Mouse (Mus musculus) forebrain, embryonic 10.5 days (tissue): Measurements from ENCODE around the gene Trim14. TPM values are rescaled to one million over a fixed set of nuclear protein-coding genes. Genes with fewer than 3 reads are reported as not detected.
"Not testable (repeated sequence)": the region's sequence is repeated elsewhere in the genome, so short reads cannot be mapped to it uniquely, and the experiment has no call there.

Experiments used
- DNase-seq: peaks from one replicate; pipeline ENCODE4 v3.0.0-alpha.2; 2017; ENCODE audit warnings: low spot score; ENCODE audit errors: extremely low spot score
- H3K27ac ChIP-seq: fragments of 300-500 bp; sonication (generic); 2 replicates; pipeline ENCODE4 v1.5.1; 2016; ENCODE audit warnings: mild to moderate bottlenecking
- H3K27me3 ChIP-seq: fragments of 300-500 bp; sonication (generic); 2 replicates; pipeline ENCODE4 v1.6.1; 2016; ENCODE audit warnings: mild to moderate bottlenecking; ENCODE audit not compliant: poor library complexity, severe bottlenecking
- H3K36me3 ChIP-seq: fragments of 300-500 bp; sonication (generic); replicated peaks from 2 replicates; pipeline ENCODE4 v1.6.1; 2016; ENCODE audit warnings: mild to moderate bottlenecking, moderate library complexity
- H3K4me1 ChIP-seq: fragments of 300-500 bp; sonication (generic); 2 replicates; pipeline ENCODE4 v1.6.1; 2016
- H3K4me3 ChIP-seq: fragments of 300-500 bp; sonication (generic); 2 replicates; pipeline ENCODE4 v1.5.1; 2016; ENCODE audit warnings: mild to moderate bottlenecking, moderate library complexity
- H3K9me3 ChIP-seq: fragments of 300-500 bp; sonication (generic); 2 replicates; pipeline ENCODE4 v1.6.1; 2016; ENCODE audit warnings: mild to moderate bottlenecking, moderate library complexity
- WGBS: fragments of 180-500 bp; shearing (Covaris S2); methylation state at CpG from one replicate; pipeline ENCODE4 v1.1.7; 2016; 5-methylcytosine and 5-hydroxymethylcytosine counted together
- polyA plus RNA-seq: library from polyadenylated mRNA; unstranded; fragments of >200 nt; fragmentation: Nextera tagmentation; extraction: Ambion mirVana; gene quantifications from 2 replicates; pipeline ENCODE4 v1.2.1, GENCODE M21; 2016

Gene Trim14
- polyA plus RNA-seq: 0.43 and 0.84 TPM in 2 replicates

GRCm38 (mm10) chr4:46535840-46536361 is at the start of gene Trim14:
TSS of gene Trim14 (minus strand) at chr4:46536141.
- H3K4me1 ChIP-seq: peaks cover 25% of the 10 kb centered on the region
- peak; percentile 38 for DNase-seq
- peak within 1 kb of the TSS; percentile 55 for H3K4me3 ChIP-seq
- 1% methylated on average over 44 of the region's 46 CpGs for WGBS
- H3K9me3 ChIP-seq: no peaks in the 10 kb centered on the region
- H3K36me3 ChIP-seq: no peaks in the 10 kb centered on the region
- peaks cover 90% of the 10 kb centered on the region for H3K27me3 ChIP-seq
- 0 out of 2 replicates have a peak within 1 kb of the TSS, but pooled peaks have one; percentile 31 for H3K27ac ChIP-seq

- H3K36me3 ChIP-seq: no peaks in the 10 kb centered on the region
- no peak for DNase-seq
- WGBS: 82% methylated on average over 13 of the region's 13 CpGs
- no peak overlapping the region for H3K4me3 ChIP-seq
- H3K9me3 ChIP-seq: peaks cover 10% of the 10 kb centered on the region
- no peak overlapping the region for H3K27ac ChIP-seq
- H3K27me3 ChIP-seq: no peaks in the 10 kb centered on the region
- H3K4me1 ChIP-seq: no peaks in the 10 kb centered on the region
These were observed 49.3 kb upstream of the Trim14 start for GRCm38 (mm10) chr4:46585041-46585810.

- not testable (repeated sequence) for DNase-seq, H3K4me1 ChIP-seq, H3K27me3 ChIP-seq, H3K36me3 ChIP-seq, H3K4me3 ChIP-seq, H3K27ac ChIP-seq
- peaks cover 10% of the 10 kb centered on the region for H3K9me3 ChIP-seq
- 83% methylated on average over 3 of the region's 3 CpGs for WGBS
These were observed 48.6 kb upstream of the Trim14 start for GRCm38 (mm10) chr4:46584536-46584935.

- not testable (repeated sequence) for DNase-seq, H3K36me3 ChIP-seq
- 82% methylated on average over 2 of the region's 6 CpGs for WGBS
These were observed 48.1 kb upstream of the Trim14 start for GRCm38 (mm10) chr4:46584084-46584483.

GRCm38 (mm10) chr4:46582024-46582423 is 46.1 kb upstream of the Trim14 start:
- not testable (repeated sequence) for H3K27me3 ChIP-seq, H3K36me3 ChIP-seq, H3K4me3 ChIP-seq, H3K27ac ChIP-seq, H3K4me1 ChIP-seq, DNase-seq
- 86% methylated on average over 9 of the region's 9 CpGs for WGBS
- H3K9me3 ChIP-seq: peaks cover 14% of the 10 kb centered on the region

More at GRCm38 (mm10) chr4:46584084-46584483, 48.1 kb upstream of the Trim14 start:
- H3K4me3 ChIP-seq, H3K27ac ChIP-seq, H3K27me3 ChIP-seq, H3K4me1 ChIP-seq: not testable (repeated sequence)
- H3K9me3 ChIP-seq: peaks cover 10% of the 10 kb centered on the region

- 93% methylated on average over 22 of the region's 22 CpGs for WGBS
- peaks cover 15% of the 10 kb centered on the region for H3K9me3 ChIP-seq
- H3K4me3 ChIP-seq, H3K27me3 ChIP-seq, DNase-seq, H3K27ac ChIP-seq, H3K4me1 ChIP-seq, H3K36me3 ChIP-seq: not testable (repeated sequence)
These were observed 45.6 kb upstream of the Trim14 start for GRCm38 (mm10) chr4:46581577-46581976.

- not testable (repeated sequence) for H3K27ac ChIP-seq, DNase-seq, H3K36me3 ChIP-seq, H3K4me3 ChIP-seq, H3K4me1 ChIP-seq, H3K27me3 ChIP-seq
- 92% methylated on average over 15 of the region's 15 CpGs for WGBS
- peaks cover 18% of the 10 kb centered on the region for H3K9me3 ChIP-seq
These were observed 44.9 kb upstream of the Trim14 start for GRCm38 (mm10) chr4:46580799-46581243.

- H3K27me3 ChIP-seq, H3K4me1 ChIP-seq, H3K4me3 ChIP-seq, DNase-seq, H3K27ac ChIP-seq, H3K36me3 ChIP-seq: not testable (repeated sequence)
- peaks cover 18% of the 10 kb centered on the region for H3K9me3 ChIP-seq
- WGBS: 93% methylated on average over 8 of the region's 8 CpGs
These were observed 42.9 kb upstream of the Trim14 start for GRCm38 (mm10) chr4:46578796-46579346.

- Histone ChIP-seq H3K9me3 (peaks cover 18% of the 10 kb centered on the region), H3K4me3 (no peak overlapping the region), H3K4me1 (no peaks in the 10 kb centered on the region), H3K27ac (no peak overlapping the region), H3K36me3 (no peaks in the 10 kb centered on the region), H3K27me3 (no peaks in the 10 kb centered on the region)
- WGBS: 80% methylated on average over 1 of the region's 1 CpGs
- DNase-seq: no peak
These were observed 42.3 kb upstream of the Trim14 start for GRCm38 (mm10) chr4:46578228-46578627.

- 88% methylated on average over 6 of the region's 10 CpGs for WGBS
- H3K27me3 ChIP-seq, H3K4me3 ChIP-seq: not testable (repeated sequence)
These were observed 39.8 kb upstream of the Trim14 start for GRCm38 (mm10) chr4:46575509-46576284.

GRCm38 (mm10) chr4:46574841-46575240 is 38.9 kb upstream of the Trim14 start:
- Histone ChIP-seq H3K9me3 (peaks cover 13% of the 10 kb centered on the region), H3K4me1 (peaks cover 3% of the 10 kb centered on the region), H3K27ac (no peak overlapping the region), H3K4me3 (no peak overlapping the region), H3K36me3 (no peaks in the 10 kb centered on the region), H3K27me3 (no peaks in the 10 kb centered on the region)
- no peak for DNase-seq
- WGBS: 91% methylated on average over 10 of the region's 12 CpGs

More at GRCm38 (mm10) chr4:46575509-46576284, 39.8 kb upstream of the Trim14 start:
- not testable (repeated sequence) for DNase-seq, H3K4me1 ChIP-seq, H3K36me3 ChIP-seq, H3K27ac ChIP-seq
- peaks cover 15% of the 10 kb centered on the region for H3K9me3 ChIP-seq

- Histone ChIP-seq H3K27me3 (no peaks in the 10 kb centered on the region), H3K36me3 (no peaks in the 10 kb centered on the region), H3K4me1 (peaks cover 10% of the 10 kb centered on the region), H3K9me3 (peaks cover 13% of the 10 kb centered on the region), H3K27ac (no peak overlapping the region), H3K4me3 (no peak overlapping the region)
- 60% methylated on average over 9 of the region's 9 CpGs for WGBS
- DNase-seq: no peak
These were observed 38.2 kb upstream of the Trim14 start for GRCm38 (mm10) chr4:46574024-46574753.
